Mouse (Mus musculus) limb, embryonic 15.5 days (tissue): ENCODE data around the gene Mok. TPM values are rescaled to one million over a fixed set of nuclear protein-coding genes. Genes with fewer than 3 reads are reported as not detected.

ENCODE experiments used
- ATAC-seq: fragments of 200-750 bp; cut with Nextera tagmentation; 2 replicates; pipeline ENCODE4 v1.8.0; 2017; ENCODE audit warnings: low read depth, moderate TSS enrichment; ENCODE audit not compliant: insufficient number of reproducible peaks, low FRiP score, low TSS enrichment
- H3K27ac ChIP-seq: fragments of 300-500 bp; sonication (generic); 2 replicates; pipeline ENCODE4 v1.5.1; 2015; ENCODE audit warnings: moderate library complexity, mild to moderate bottlenecking, inconsistent platforms
- H3K27me3 ChIP-seq: fragments of 300-500 bp; sonication (generic); 2 replicates; pipeline ENCODE4 v1.6.1; 2015; ENCODE audit warnings: inconsistent platforms
- H3K36me3 ChIP-seq: fragments of 300-500 bp; sonication (generic); 2 replicates; pipeline ENCODE4 v1.6.1; 2015; ENCODE audit warnings: inconsistent platforms
- H3K4me1 ChIP-seq: fragments of 300-500 bp; sonication (generic); 2 replicates; pipeline ENCODE4 v1.6.1; 2015; ENCODE audit warnings: inconsistent platforms
- H3K4me2 ChIP-seq: fragments of 300-500 bp; sonication (generic); 2 replicates; pipeline ENCODE4 v1.6.1; 2015; ENCODE audit warnings: mild to moderate bottlenecking, inconsistent platforms
- H3K4me3 ChIP-seq: fragments of 300-500 bp; sonication (generic); 2 replicates; pipeline ENCODE4 v1.5.1; 2015; ENCODE audit warnings: mild to moderate bottlenecking, inconsistent platforms
- H3K9ac ChIP-seq: fragments of 300-500 bp; sonication (generic); 2 replicates; pipeline ENCODE4 v1.6.1; 2015; ENCODE audit warnings: inconsistent platforms
- H3K9me3 ChIP-seq: fragments of 300-500 bp; sonication (generic); 2 replicates; pipeline ENCODE4 v1.6.1; 2016; ENCODE audit warnings: inconsistent platforms
- WGBS: fragments of 180-500 bp; shearing (Covaris S2); methylation state at CpG from one replicate; pipeline ENCODE4 v1.1.7; 2015; 5-methylcytosine and 5-hydroxymethylcytosine counted together
- polyA plus RNA-seq: library from polyadenylated mRNA; unstranded; fragments of >200 nt; fragmentation: Nextera tagmentation; extraction: Ambion mirVana; gene quantifications from 2 replicates; pipeline ENCODE4 v1.2.1, GENCODE M21; 2015

The Mok gene
- polyA plus RNA-seq, 1 experiment from 2014 or later = 4.3 TPM

DNA sequence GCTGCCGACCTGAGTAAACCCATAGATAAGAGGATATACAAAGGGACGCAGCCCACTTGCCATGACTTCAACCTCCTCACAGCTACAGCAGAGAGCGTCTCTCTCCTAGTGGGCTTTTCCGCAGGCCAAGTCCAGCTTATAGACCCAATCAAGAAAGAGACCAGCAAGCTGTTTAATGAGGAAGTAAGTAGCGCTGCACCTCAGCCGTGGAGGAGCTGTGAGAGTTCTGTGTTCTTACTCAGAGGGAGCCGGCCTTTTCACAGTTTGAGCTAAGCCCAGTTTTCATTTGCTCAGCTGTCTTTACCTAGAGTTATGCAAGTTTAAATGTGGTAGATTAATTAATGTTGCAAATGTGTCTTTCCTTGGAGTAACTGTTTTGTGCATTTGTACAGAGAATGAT, 61.4 kb downstream of the Mok start:
- no peak overlapping the region for H3K4me3 ChIP-seq
- WGBS = 82% methylated on average over 7 of the region's 7 CpGs
- peaks cover 35% of the 10 kb centered on the region for H3K36me3 ChIP-seq
- H3K27me3 ChIP-seq = no peaks in the 10 kb centered on the region
- H3K4me2 ChIP-seq = no peak overlapping the region
- no peaks in the 10 kb centered on the region for H3K9me3 ChIP-seq
- no peaks in the 10 kb centered on the region for H3K4me1 ChIP-seq
- no peak overlapping the region for H3K9ac ChIP-seq
- ATAC-seq = no peak
- H3K27ac ChIP-seq = no peak overlapping the region

DNA sequence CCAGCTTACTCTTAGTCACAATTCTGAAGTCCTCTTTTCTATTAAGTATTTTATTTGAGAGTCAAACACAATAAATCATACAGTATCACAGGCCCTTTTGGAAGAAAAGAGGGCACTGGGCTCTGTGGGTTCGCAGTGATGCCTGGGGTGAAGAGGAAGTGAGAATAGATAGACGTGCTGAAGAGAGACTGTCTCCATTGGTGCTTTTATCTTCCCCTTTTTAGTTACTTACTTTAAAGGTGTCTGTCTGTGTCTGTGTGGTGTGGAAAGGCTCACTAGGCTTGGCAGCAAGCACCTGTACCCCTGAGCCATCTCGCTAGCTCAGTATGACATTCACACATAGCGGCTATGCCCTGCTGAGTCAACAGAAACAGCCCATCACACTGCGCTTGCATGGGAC, 62.9 kb downstream of the Mok start:
- no peak overlapping the region for H3K9ac ChIP-seq
- no peak overlapping the region for H3K4me3 ChIP-seq
- no peak overlapping the region for H3K4me2 ChIP-seq
- 78% methylated on average over 5 of the region's 5 CpGs for WGBS
- H3K9me3 ChIP-seq = no peaks in the 10 kb centered on the region
- no peak for ATAC-seq
- peaks cover 29% of the 10 kb centered on the region for H3K36me3 ChIP-seq
- H3K4me1 ChIP-seq = no peaks in the 10 kb centered on the region
- no peak overlapping the region for H3K27ac ChIP-seq
- no peaks in the 10 kb centered on the region for H3K27me3 ChIP-seq

DNA sequence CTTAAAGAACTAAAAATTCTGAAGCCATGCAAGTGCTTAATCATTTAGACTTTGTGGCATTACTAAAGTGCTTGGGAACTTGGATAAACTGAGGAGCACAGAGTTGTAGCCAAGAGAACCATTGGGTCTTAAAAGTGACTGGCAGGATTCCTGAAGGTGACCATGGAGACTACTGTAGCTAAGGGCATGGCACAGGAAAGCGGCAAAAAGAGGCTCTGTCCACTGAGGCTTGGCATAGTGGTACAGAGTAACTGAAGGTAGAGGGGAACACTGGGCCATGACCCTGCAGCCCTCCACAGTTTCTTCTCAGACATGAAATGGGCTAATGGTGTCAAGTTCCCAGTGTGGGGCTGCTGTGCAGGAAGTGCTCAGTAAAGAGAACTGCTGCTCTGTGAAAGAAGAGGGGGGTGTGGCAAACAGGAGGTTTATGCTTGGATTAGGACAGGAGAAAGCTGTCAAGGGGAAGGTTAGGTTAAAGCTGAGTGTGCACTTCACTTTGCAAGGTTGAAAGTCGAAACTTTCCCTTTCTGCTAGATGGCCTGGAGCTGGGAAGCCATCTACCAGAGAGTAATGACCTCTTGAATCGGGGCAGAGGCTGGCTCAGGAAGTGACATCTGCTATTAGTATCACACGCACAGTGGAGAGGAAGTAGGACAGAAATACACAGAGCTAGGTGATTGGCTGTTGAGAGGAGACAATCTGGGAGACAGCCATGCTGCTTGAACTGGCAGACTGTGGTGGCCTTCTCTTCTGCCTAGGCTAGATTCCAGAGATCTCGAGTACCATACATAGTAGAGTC, 64.9 kb downstream of the Mok start:
- Histone ChIP-seq H3K4me2 (no peak overlapping the region), H3K9ac (no peak overlapping the region), H3K9me3 (no peaks in the 10 kb centered on the region), H3K27ac (no peak overlapping the region), H3K27me3 (no peaks in the 10 kb centered on the region), H3K36me3 (peaks cover 11% of the 10 kb centered on the region), H3K4me1 (no peaks in the 10 kb centered on the region), H3K4me3 (no peak overlapping the region)
- no peak for ATAC-seq
- 66% methylated on average over 5 of the region's 5 CpGs for WGBS

DNA sequence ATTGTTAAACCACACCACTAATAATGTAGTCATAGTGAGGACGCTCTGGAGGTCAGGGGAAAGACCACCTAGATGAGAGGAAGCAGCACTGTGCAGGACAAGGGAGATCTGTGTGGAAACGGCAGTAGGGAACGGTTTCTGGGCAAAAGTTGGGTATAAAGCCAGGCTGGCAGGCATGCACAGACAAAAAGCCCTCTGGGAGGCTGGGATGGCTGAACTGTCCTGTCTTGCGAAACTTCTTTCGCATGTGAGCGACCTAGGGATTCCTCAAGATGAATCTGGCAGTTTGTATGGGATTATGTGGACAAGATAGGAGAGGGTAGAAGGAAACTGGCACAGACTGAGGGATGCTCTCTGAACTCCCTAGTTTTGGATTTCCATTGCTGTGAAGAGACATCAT, 68.8 kb downstream of the Mok start:
- Histone ChIP-seq H3K36me3 (no peaks in the 10 kb centered on the region), H3K9me3 (no peaks in the 10 kb centered on the region), H3K4me2 (no peak overlapping the region), H3K27ac (no peak overlapping the region), H3K4me1 (0 out of 2 replicates have a peak, but pooled peaks cover 4% of the 10 kb centered on the region), H3K27me3 (no peaks in the 10 kb centered on the region), H3K9ac (no peak overlapping the region), H3K4me3 (no peak overlapping the region)
- no peak for ATAC-seq
- 88% methylated on average over 6 of the region's 6 CpGs for WGBS

DNA sequence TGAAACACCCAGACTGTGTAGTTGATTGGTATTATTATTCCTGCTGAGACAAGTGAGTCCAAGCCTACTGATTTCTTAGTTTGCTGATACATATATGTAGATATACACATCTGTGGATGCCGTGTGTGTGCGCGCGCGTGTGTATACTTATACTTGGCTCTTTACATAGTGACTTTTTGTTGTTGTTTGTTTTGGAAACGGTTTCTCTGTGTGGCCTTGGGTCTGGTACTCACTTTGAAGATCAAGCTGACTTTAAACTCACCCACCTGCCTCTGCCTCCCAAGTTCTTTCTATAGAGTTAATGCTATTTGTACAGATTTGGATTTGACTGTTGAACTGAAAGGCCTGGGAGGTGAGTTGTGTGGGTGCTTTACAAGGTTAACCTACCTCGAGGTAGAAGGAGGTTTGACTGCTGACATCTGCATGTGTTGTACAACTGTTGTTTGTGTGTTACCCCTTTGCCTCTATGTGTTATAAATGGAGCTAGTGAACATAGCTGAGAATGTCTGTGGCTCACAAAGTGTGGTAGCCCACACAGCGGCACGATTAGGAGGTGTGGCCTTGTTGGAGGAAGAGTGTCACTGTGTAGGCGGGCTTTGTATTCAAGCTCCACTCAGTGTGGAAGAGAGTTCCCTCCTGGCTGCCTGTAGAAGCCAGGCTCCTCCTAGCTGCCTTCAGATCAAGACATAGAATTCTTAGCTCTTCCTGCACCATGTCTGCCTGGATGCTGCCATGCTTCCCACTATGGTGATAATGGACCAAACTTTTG, 70.1 kb downstream of the Mok start:
- WGBS = 89% methylated on average over 10 of the region's 10 CpGs
- Histone ChIP-seq H3K4me1 (0 out of 2 replicates have a peak, but pooled peaks cover 4% of the 10 kb centered on the region), H3K9ac (no peak overlapping the region), H3K4me2 (no peak overlapping the region), H3K4me3 (no peak overlapping the region), H3K27me3 (no peaks in the 10 kb centered on the region), H3K36me3 (no peaks in the 10 kb centered on the region), H3K9me3 (no peaks in the 10 kb centered on the region), H3K27ac (no peak overlapping the region)
- no peak for ATAC-seq

DNA sequence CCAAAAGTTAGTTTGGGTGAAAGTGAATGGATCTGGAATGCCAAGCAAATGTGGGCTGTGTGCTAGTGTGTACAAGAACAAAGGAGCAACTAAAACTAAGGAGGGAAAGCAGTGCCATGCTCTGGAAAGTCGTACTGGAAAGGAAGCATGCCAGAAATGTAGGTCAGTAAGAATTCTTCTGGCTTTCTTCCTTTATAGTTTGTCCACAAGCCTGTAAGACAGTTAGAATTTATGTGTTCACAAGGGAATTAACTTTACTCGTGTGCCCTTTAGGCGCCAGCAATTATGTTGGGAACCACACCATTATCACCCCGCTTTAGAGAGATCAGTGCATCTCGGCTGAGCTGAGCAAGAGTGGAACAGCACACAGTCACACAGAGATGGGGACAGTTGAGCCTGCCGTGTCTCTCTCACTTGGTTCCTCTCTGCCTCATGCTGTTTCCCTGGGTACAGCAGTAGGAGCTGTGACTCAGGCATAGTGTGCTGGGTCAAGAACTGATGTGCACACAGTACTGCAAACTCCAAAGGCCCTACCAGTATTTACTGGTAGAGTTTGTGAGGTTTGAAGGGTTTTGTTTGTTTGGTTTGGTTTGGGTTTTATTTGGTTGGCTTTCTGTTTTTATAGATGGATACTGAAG, 71.0 kb downstream of the Mok start:
- Histone ChIP-seq H3K36me3 (no peaks in the 10 kb centered on the region), H3K4me3 (no peak overlapping the region), H3K27ac (0 out of 2 replicates have a peak overlapping the region, but pooled peaks have one; percentile 22), H3K9ac (no peak overlapping the region), H3K4me1 (0 out of 2 replicates have a peak, but pooled peaks cover 4% of the 10 kb centered on the region), H3K9me3 (no peaks in the 10 kb centered on the region), H3K4me2 (no peak overlapping the region), H3K27me3 (no peaks in the 10 kb centered on the region)
- no peak for ATAC-seq
- 41% methylated on average over 6 of the region's 6 CpGs for WGBS

DNA sequence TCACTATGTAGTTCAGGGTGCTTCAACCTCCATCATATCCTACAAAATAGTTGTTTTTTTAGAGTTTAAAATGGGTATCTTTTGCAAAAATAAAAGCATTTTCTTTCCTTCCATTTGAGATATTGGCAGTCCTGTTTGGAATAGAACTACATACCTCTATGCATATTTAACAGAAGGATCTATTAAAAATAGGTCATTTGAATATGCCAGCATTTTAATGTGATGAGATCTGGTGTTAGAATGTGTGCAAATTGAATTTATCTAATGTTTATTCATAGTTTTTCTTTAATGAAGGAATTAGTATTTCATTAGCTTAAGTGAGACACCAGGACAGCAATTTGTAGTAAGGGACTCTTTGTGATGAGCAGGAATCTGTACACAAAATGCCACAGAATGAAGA, 72.2 kb downstream of the Mok start:
- Histone ChIP-seq H3K27ac (no peak overlapping the region), H3K27me3 (no peaks in the 10 kb centered on the region), H3K4me2 (no peak overlapping the region), H3K36me3 (no peaks in the 10 kb centered on the region), H3K4me3 (no peak overlapping the region), H3K9me3 (no peaks in the 10 kb centered on the region), H3K4me1 (0 out of 2 replicates have a peak, but pooled peaks cover 4% of the 10 kb centered on the region), H3K9ac (no peak overlapping the region)
- no peak for ATAC-seq

DNA sequence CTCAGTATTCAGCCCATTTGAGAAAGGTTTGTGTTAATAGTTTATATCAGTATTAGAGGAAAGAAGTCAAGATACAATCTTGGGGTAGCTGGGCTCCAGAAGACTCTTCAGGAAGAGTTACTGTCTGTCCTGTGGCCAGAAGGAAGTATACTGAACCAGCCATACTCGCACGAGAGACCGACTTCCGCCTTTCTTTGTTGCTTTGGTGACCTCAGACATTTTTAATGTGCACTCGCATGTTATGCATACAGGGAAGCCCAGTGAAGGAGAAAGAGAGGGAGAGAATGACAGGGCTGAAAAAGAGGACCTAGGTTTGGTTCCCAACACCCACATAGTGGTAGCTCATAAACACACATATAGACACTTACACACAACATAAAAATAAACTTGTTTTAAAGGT, 76.2 kb downstream of the Mok start:
- Histone ChIP-seq H3K27ac (no peak overlapping the region), H3K36me3 (no peaks in the 10 kb centered on the region), H3K27me3 (no peaks in the 10 kb centered on the region), H3K4me3 (no peak overlapping the region), H3K9me3 (no peaks in the 10 kb centered on the region), H3K9ac (no peak overlapping the region), H3K4me2 (no peak overlapping the region), H3K4me1 (0 out of 2 replicates have a peak, but pooled peaks cover 8% of the 10 kb centered on the region)
- no peak for ATAC-seq
- WGBS = 85% methylated on average over 5 of the region's 5 CpGs

DNA sequence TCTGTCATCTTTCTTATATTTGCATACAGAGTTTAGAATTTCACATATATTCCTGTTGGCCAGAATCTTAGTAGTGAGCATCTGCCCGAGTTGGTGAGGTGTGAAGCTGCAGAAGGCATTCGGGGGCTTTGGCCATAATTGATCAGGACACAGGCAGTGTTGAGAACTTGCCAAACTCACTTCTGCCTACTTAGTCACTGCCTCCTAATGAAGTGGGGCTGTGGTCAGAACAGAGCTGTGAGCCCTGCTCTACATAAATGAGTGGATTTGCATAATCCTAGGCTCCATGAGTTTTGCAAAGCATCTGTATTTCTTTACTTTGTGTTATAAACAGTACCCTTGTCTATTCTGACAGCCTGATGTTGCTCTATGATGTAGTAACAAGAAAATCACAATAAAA, 78.4 kb downstream of the Mok start:
- Histone ChIP-seq H3K27ac (no peak overlapping the region), H3K36me3 (no peaks in the 10 kb centered on the region), H3K4me3 (no peak overlapping the region), H3K9ac (no peak overlapping the region), H3K27me3 (no peaks in the 10 kb centered on the region), H3K4me1 (0 out of 2 replicates have a peak, but pooled peaks cover 4% of the 10 kb centered on the region), H3K9me3 (no peaks in the 10 kb centered on the region), H3K4me2 (no peak overlapping the region)
- no peak for ATAC-seq
- 75% methylated on average over 2 of the region's 2 CpGs for WGBS

DNA sequence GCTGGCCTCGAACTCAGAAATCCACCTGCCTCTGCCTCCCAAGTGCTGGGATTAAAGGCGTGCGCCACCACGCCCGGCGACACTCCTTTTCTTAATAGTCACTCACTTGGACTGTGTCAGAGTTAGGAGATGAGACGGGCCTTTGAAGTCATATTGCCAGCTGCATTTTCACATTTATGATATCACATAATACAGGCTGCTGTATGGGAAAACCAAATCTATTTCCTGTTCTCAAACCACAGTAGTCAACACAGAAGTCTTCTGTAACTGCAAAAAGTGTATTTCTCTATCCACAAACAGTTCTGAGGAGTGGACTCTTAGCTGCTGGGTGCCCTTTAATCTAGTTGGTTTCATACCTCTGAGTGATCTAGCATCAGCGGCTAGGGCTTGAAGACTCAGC, 81.8 kb downstream of the Mok start:
- Histone ChIP-seq H3K36me3 (peaks cover 13% of the 10 kb centered on the region), H3K4me2 (no peak overlapping the region), H3K9me3 (no peaks in the 10 kb centered on the region), H3K4me3 (no peak overlapping the region), H3K27me3 (no peaks in the 10 kb centered on the region), H3K9ac (no peak overlapping the region), H3K27ac (no peak overlapping the region), H3K4me1 (0 out of 2 replicates have a peak, but pooled peaks cover 4% of the 10 kb centered on the region)
- 95% methylated on average over 8 of the region's 8 CpGs for WGBS
- no peak for ATAC-seq
